ENCODE assay signal across 20 mouse cellular contexts in the genomic region with DNA sequence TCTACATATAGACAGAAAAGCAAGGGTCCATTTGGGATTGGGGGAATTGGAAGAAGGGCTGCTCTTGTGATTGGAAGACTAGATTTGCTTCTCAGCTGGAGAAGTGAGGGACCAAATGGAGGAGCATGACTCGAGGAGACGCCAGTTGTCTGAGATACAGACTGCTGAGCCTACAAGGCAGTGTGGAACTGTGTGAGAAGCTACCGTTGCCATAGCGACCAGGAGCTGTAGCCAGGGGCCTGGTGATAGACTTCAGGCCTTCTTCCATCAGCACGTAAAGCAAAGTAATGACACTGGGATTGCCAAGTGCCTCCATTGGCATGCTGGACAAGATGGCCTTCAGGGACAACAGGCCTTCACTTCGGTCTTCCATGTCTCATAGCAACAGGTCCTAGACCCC.
DNase-seq lines count a peak whose midpoint lies in the region; ATAC-seq and TF ChIP-seq lines count a peak whose summit lies in the region.
"Had no signal": no experiment of that assay in that cellular context is flagged by ENCODE, and none has a peak within 500 bp of the region (broad histone marks: within the 10 kb centered on the region; RNA-seq: fewer than 3 reads in every experiment).

No protein-coding gene starts in this region.

- H3K4me3 ChIP-seq in forebrain, embryonic 16.5 days (replicated peaks; ENCODE audit: low read length), result no peak overlapping the region
- H3K4me3 ChIP-seq in forebrain, embryonic 11.5 days (ENCODE audit: low read depth, low read length), result no peak overlapping the region
- no peak overlapping the region for H3K4me3 ChIP-seq in hindbrain, postnatal 0 days (ENCODE audit: low read length)
- H3K4me3 ChIP-seq in hindbrain, embryonic 13.5 days, result no peak overlapping the region
- H3K4me3 ChIP-seq in CH12.LX (replicated peaks in 1 of 3; ENCODE audit: low read depth in 2 of 3, low read length in 2 of 3, poor library complexity in 1 of 3), result no peak overlapping the region
- H3K4me3 ChIP-seq: embryonic facial prominence, embryonic 15.5 days; erythroblast, embryonic 14.5 days; forebrain, embryonic 10.5 days; heart, embryonic 15.5 days had no signal

- no peak for TF ChIP-seq POLR2A in CH12.LX (IDR thresholded peaks at IDR 0.05; ENCODE audit: low read depth, low read length)

- H3K4me1 ChIP-seq in forebrain, embryonic 16.5 days (replicated peaks; ENCODE audit: control insufficient read depth, insufficient read depth, low read length), result no peaks in the 10 kb centered on the region
- H3K4me1 ChIP-seq in forebrain, embryonic 11.5 days (replicated peaks; ENCODE audit: control insufficient read depth, insufficient read depth, low read length), result 0 out of 2 replicates have a peak, but pooled peaks cover 3% of the 10 kb centered on the region
- no peaks in the 10 kb centered on the region for H3K4me1 ChIP-seq in hindbrain, postnatal 0 days (ENCODE audit: insufficient read depth, low read length)
- H3K4me1 ChIP-seq in hindbrain, embryonic 13.5 days (replicated peaks), result 0 out of 2 replicates have a peak, but pooled peaks cover 2% of the 10 kb centered on the region
- H3K4me1 ChIP-seq in CH12.LX (ENCODE audit: control insufficient read depth in 1 of 2, insufficient read depth in 2 of 2), result no peaks in the 10 kb centered on the region

- in situ Hi-C loops in CH12.LX (cut with MboI; ENCODE audit: low pct_ligation_motif_present, low pct_unique_long_range_greater_than_20kb, low sequenced_read_pairs), result no loop called here

- no peak overlapping the region for H3K27ac ChIP-seq in forebrain, embryonic 16.5 days (ENCODE audit: low read length)
- no peak overlapping the region for H3K27ac ChIP-seq in forebrain, embryonic 11.5 days (ENCODE audit: low read depth, low read length)
- no peak overlapping the region for H3K27ac ChIP-seq in hindbrain, postnatal 0 days
- H3K27ac ChIP-seq in hindbrain, embryonic 13.5 days, result no peak overlapping the region
- H3K27ac ChIP-seq in CH12.LX (ENCODE audit: insufficient read depth, low read depth), result no peak overlapping the region
- H3K27ac ChIP-seq: embryonic facial prominence, embryonic 15.5 days; forebrain, embryonic 10.5 days; heart, embryonic 15.5 days had no signal

- TF ChIP-seq EP300 in CH12.LX (IDR thresholded peaks at IDR 0.05; ENCODE audit: low read length), result no peak

- no peaks in the 10 kb centered on the region for H3K27me3 ChIP-seq in forebrain, embryonic 16.5 days (replicated peaks; ENCODE audit: control insufficient read depth, insufficient read depth, low read length)
- no peaks in the 10 kb centered on the region for H3K27me3 ChIP-seq in forebrain, embryonic 11.5 days (ENCODE audit: control insufficient read depth, insufficient read depth, low read length)
- no peaks in the 10 kb centered on the region for H3K27me3 ChIP-seq in hindbrain, postnatal 0 days (ENCODE audit: insufficient read depth, low read length)
- no peaks in the 10 kb centered on the region for H3K27me3 ChIP-seq in hindbrain, embryonic 13.5 days
- H3K27me3 ChIP-seq in CH12.LX (replicated peaks), result no peaks in the 10 kb centered on the region
- H3K27me3 ChIP-seq: embryonic facial prominence, embryonic 15.5 days; heart, embryonic 15.5 days had no signal

- no peak overlapping the region for H3K9ac ChIP-seq in forebrain, embryonic 16.5 days (replicated peaks; ENCODE audit: low read depth, low read length)
- H3K9ac ChIP-seq in forebrain, embryonic 11.5 days (ENCODE audit: low read length), result no peak overlapping the region
- H3K9ac ChIP-seq in hindbrain, postnatal 0 days (replicated peaks; ENCODE audit: low read length), result no peak overlapping the region
- no peak overlapping the region for H3K9ac ChIP-seq in hindbrain, embryonic 13.5 days
- no peak overlapping the region for H3K9ac ChIP-seq in CH12.LX (ENCODE audit: insufficient read depth, low read depth)
- H3K9ac ChIP-seq: embryonic facial prominence, embryonic 15.5 days; heart, embryonic 15.5 days had no signal

- no peak for TF ChIP-seq RAD21 in CH12.LX (IDR thresholded peaks at IDR 0.05; ENCODE audit: low read depth, low read length)

- 0 out of 2 replicates have a peak, but pooled peaks have one; percentile 45 for ATAC-seq in forebrain, embryonic 16.5 days
- ATAC-seq in forebrain, embryonic 11.5 days (replicated peaks; ENCODE audit: low FRiP score), result no peak
- peak; percentile 57; the same call in 1 of the 2 replicates for ATAC-seq in hindbrain, postnatal 0 days
- no peak for ATAC-seq in hindbrain, embryonic 13.5 days (ENCODE audit: low FRiP score)
- ATAC-seq: intestine, embryonic 16.5 days had no signal

- WGBS in forebrain, embryonic 16.5 days, result 85% methylated on average over 6 of the region's 6 CpGs
- WGBS in forebrain, embryonic 11.5 days, result 86% methylated on average over 6 of the region's 6 CpGs
- WGBS in hindbrain, postnatal 0 days, result 61% methylated on average over 6 of the region's 6 CpGs
- 80% methylated on average over 6 of the region's 6 CpGs for WGBS in hindbrain, embryonic 13.5 days

- no peak for TF ChIP-seq CTCF in hindbrain, postnatal 0 days (IDR thresholded peaks at IDR 0.05; ENCODE audit: low read depth)
- TF ChIP-seq CTCF in CH12.LX (conservative IDR thresholded peaks at IDR 0.05 in 1 of 2, IDR thresholded peaks at IDR 0.05 in 1 of 2; ENCODE audit: low read depth in 2 of 2, low read length in 2 of 2), result no peak

- no peaks in the 10 kb centered on the region for H3K79me2 ChIP-seq in CH12.LX (replicated peaks; ENCODE audit: control insufficient read depth, extremely low read depth, insufficient read depth, poor library complexity, severe bottlenecking)

- dilution Hi-C loops in CH12.LX (cut with MboI; ENCODE audit: extremely low pct_ligation_motif_present, extremely low pct_unique_long_range_greater_than_20kb, low sequenced_read_pairs), result no loop called here

- no peak overlapping the region for H3K4me2 ChIP-seq in forebrain, embryonic 16.5 days (ENCODE audit: low read length)
- H3K4me2 ChIP-seq in forebrain, embryonic 11.5 days (ENCODE audit: low read depth, low read length, severe bottlenecking), result no peak overlapping the region
- no peak overlapping the region for H3K4me2 ChIP-seq in hindbrain, postnatal 0 days (ENCODE audit: low read depth, low read length)
- no peak overlapping the region for H3K4me2 ChIP-seq in hindbrain, embryonic 13.5 days
- no peak overlapping the region for H3K4me2 ChIP-seq in CH12.LX (ENCODE audit: insufficient read depth, low read depth, poor library complexity, severe bottlenecking)
- H3K4me2 ChIP-seq: embryonic facial prominence, embryonic 15.5 days; heart, embryonic 11.5 days; heart, embryonic 15.5 days had no signal

- no peaks in the 10 kb centered on the region; the same call in 1 of the 2 replicates for H3K36me3 ChIP-seq in forebrain, embryonic 16.5 days (ENCODE audit: control insufficient read depth, insufficient read depth)
- H3K36me3 ChIP-seq in forebrain, embryonic 11.5 days (ENCODE audit: control insufficient read depth, insufficient read depth, low read length), result no peaks in the 10 kb centered on the region
- H3K36me3 ChIP-seq in hindbrain, postnatal 0 days (ENCODE audit: insufficient read depth, low read length), result no peaks in the 10 kb centered on the region
- peaks cover 7% of the 10 kb centered on the region; the same call in 1 of the 2 replicates for H3K36me3 ChIP-seq in hindbrain, embryonic 13.5 days
- H3K36me3 ChIP-seq in CH12.LX (replicated peaks in 1 of 2; ENCODE audit: control insufficient read depth in 1 of 2, insufficient read depth in 1 of 2, low read length in 1 of 2), result peaks cover 26 to 50% of the 10 kb centered on the region in 2 experiments

- H3K9me3 ChIP-seq in forebrain, embryonic 16.5 days (ENCODE audit: control insufficient read depth, low read length), result no peaks in the 10 kb centered on the region
- H3K9me3 ChIP-seq in forebrain, embryonic 11.5 days (ENCODE audit: control insufficient read depth, low read length), result no peaks in the 10 kb centered on the region
- no peaks in the 10 kb centered on the region for H3K9me3 ChIP-seq in hindbrain, postnatal 0 days (ENCODE audit: low read length)
- H3K9me3 ChIP-seq in hindbrain, embryonic 13.5 days, result no peaks in the 10 kb centered on the region
- H3K9me3 ChIP-seq in CH12.LX (replicated peaks; ENCODE audit: low read length), result no peaks in the 10 kb centered on the region
- H3K9me3 ChIP-seq: embryonic facial prominence, embryonic 15.5 days; forebrain, embryonic 10.5 days; heart, embryonic 15.5 days had no signal

- DNase-seq in forebrain, embryonic 11.5 days (ENCODE audit: low spot score), result no peak
- peak; percentile 59 for DNase-seq in hindbrain, postnatal 0 days (ENCODE audit: low spot score)
- DNase-seq in CH12.LX (ENCODE audit: extremely low read depth), result peak; percentile 6
- DNase-seq in ZHBTc4 (ENCODE audit: low read depth, low spot score), result peak; percentile 25
- DNase-seq in heart, adult 9 months (ENCODE audit: low spot score in 2 of 2), result no peak
- DNase-seq: adrenal gland, postnatal 10 days; cerebellum, adult 11-12 months; cerebellum, adult 9-10 months; gastrocnemius, postnatal 10 days; heart, adult 18-20 months; heart, postnatal 14 days; kidney, adult 2 months had no signal

TF ChIP-seq in CH12.LX, 34 proteins besides CTCF, POLR2A, EP300 and RAD21:
- TF ChIP-seq CHD1 (IDR thresholded peaks at IDR 0.05; ENCODE audit: low read depth, low read length) (no peak), SIN3A (IDR thresholded peaks at IDR 0.05; ENCODE audit: low read length) (no peak), ETS1 (conservative IDR thresholded peaks at IDR 0.05; ENCODE audit: low read depth, low read length) (no peak), RCOR1 (conservative IDR thresholded peaks at IDR 0.05; ENCODE audit: low read depth, low read length) (no peak), ZKSCAN1 (IDR thresholded peaks at IDR 0.05; ENCODE audit: borderline replicate concordance, low read depth, low read length) (no peak), KAT2A (IDR thresholded peaks at IDR 0.05; ENCODE audit: insufficient replicate concordance, low read length) (no peak), MAX (IDR thresholded peaks at IDR 0.05; ENCODE audit: low read length) (no peak), GABPA (IDR thresholded peaks at IDR 0.05; ENCODE audit: insufficient replicate concordance, low read depth, low read length) (no peak), ZNF384 (IDR thresholded peaks at IDR 0.05; ENCODE audit: low read depth, low read length) (no peak), SMC3 (IDR thresholded peaks at IDR 0.05; ENCODE audit: low read depth, low read length) (no peak), MYC (IDR thresholded peaks at IDR 0.05; ENCODE audit: low read depth, low read length) (no peak), USF2 (conservative IDR thresholded peaks at IDR 0.05; ENCODE audit: low read depth, low read length) (no peak)

Comparison
In these comparisons a context has a peak if more than half of its experiments do, and no peak if none do; other contexts are left out.
1. ATAC-seq: peak in forebrain, embryonic 16.5 days (single experiment) and hindbrain, postnatal 0 days (single experiment); none in forebrain, embryonic 11.5 days (single experiment) and hindbrain, embryonic 13.5 days (single experiment).
2. DNase-seq: peak in hindbrain, postnatal 0 days (single experiment), CH12.LX (single experiment) and ZHBTc4 (single experiment); none in forebrain, embryonic 11.5 days (single experiment) and heart, adult 9 months (0 of 2).